Mouse (Mus musculus) cortical plate, adult 2 months (tissue): ENCODE measurements at regions not wholly inside any gene's neighbourhood (a gene's known extent, or its start where the extent isn't known, plus 50 kb on each side); places are given as distances from the start of the nearest gene placed in this dataset.

Source experiments
- H3K27ac ChIP-seq: fragments of 200-500 bp; 2 replicates; pipeline ENCODE4 v1.5.1; 2012; ENCODE audit warnings: low read length, control low read depth, inconsistent platforms; ENCODE audit not compliant: insufficient read depth
- H3K4me1 ChIP-seq: fragments of 200-500 bp; 2 replicates; pipeline ENCODE4 v1.6.1; 2011; ENCODE audit warnings: low read length; ENCODE audit not compliant: control insufficient read depth, insufficient read depth
- H3K4me3 ChIP-seq: fragments of 200-500 bp; 2 replicates; pipeline ENCODE4 v1.5.1; 2011; ENCODE audit warnings: mild to moderate bottlenecking, low read length, control low read depth; ENCODE audit not compliant: insufficient read depth
- CTCF ChIP-seq: fragments of 200-500 bp; IDR thresholded peaks from 2 replicates; pipeline ENCODE4 v1.5.1; 2011; ENCODE audit warnings: mild to moderate bottlenecking, control low read depth, low read length; ENCODE audit not compliant: insufficient read depth; ENCODE audit errors: extremely low read depth
- POLR2A ChIP-seq: fragments of 200-500 bp; IDR thresholded peaks from 2 replicates; pipeline ENCODE4 v1.6.1; 2011; ENCODE audit warnings: mild to moderate bottlenecking, low read length, control low read depth; ENCODE audit not compliant: insufficient read depth; ENCODE audit errors: extremely low read depth

GRCm38 (mm10) chr2:106318695-106319266 lies 315.4 kb upstream of the Dnajc24 start:
- Histone ChIP-seq H3K4me3 (no peak overlapping the region), H3K27ac (no peak overlapping the region), H3K4me1 (no peaks in the 10 kb centered on the region)
- TF ChIP-seq CTCF (peak; percentile 5; the same call in 1 of the 2 replicates), POLR2A (no peak)

GRCm38 (mm10) chr2:106346781-106347180 lies 343.4 kb upstream of the Dnajc24 start:
- Histone ChIP-seq H3K4me1 (no peaks in the 10 kb centered on the region), H3K27ac (no peak overlapping the region), H3K4me3 (no peak overlapping the region)
- TF ChIP-seq POLR2A, result no peak

- no peak for TF ChIP-seq CTCF
- no peak for TF ChIP-seq POLR2A
- Histone ChIP-seq H3K4me1 (no peaks in the 10 kb centered on the region), H3K27ac (no peak overlapping the region), H3K4me3 (no peak overlapping the region)
These were observed 343.9 kb upstream of the Dnajc24 start for GRCm38 (mm10) chr2:106347249-106347648.

DNA sequence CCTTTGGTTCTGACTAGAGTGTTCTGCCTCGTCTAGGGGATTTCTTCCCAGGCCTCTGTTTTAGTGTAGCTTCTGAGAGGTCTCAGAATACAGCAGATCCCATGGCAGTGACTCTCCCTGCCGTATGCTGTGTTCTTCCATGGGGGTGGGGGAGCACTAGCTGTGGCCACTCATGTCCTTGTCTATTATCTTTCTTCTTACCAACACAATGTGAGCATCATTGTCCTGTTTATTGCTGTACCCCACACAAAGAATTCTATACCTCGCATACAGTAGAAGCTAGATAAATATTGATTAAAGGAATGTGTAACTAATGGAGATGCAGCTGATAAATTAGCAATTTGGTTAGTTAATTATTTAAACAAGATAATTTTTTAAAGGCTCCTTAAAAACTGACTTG lies 337.5 kb upstream of the Mpped2 start:
- TF ChIP-seq POLR2A, result no peak
- TF ChIP-seq CTCF, result no peak
- Histone ChIP-seq H3K4me3 (no peak overlapping the region), H3K27ac (no peak overlapping the region), H3K4me1 (no peaks in the 10 kb centered on the region)

- H3K4me1 ChIP-seq, result no peaks in the 10 kb centered on the region
These were observed 337.0 kb upstream of the Mpped2 start for GRCm38 (mm10) chr2:106355984-106356547.

GRCm38 (mm10) chr2:106368641-106369040 lies 324.4 kb upstream of the Mpped2 start:
- TF ChIP-seq CTCF (no peak), POLR2A (no peak)
- Histone ChIP-seq H3K4me3 (no peak overlapping the region), H3K4me1 (no peaks in the 10 kb centered on the region), H3K27ac (no peak overlapping the region)

More at GRCm38 (mm10) chr2:106355984-106356547, 337.0 kb upstream of the Mpped2 start:
- Histone ChIP-seq H3K4me3 (no peak overlapping the region), H3K27ac (no peak overlapping the region)
- TF ChIP-seq CTCF (peak; percentile 86), POLR2A (no peak)

- no peak for TF ChIP-seq CTCF
- TF ChIP-seq POLR2A, result no peak
- no peak overlapping the region for H3K4me3 ChIP-seq
- H3K4me1 ChIP-seq, result no peaks in the 10 kb centered on the region
- H3K27ac ChIP-seq, result no peak overlapping the region
These were observed 309.4 kb upstream of the Mpped2 start for GRCm38 (mm10) chr2:106383415-106384285.

DNA sequence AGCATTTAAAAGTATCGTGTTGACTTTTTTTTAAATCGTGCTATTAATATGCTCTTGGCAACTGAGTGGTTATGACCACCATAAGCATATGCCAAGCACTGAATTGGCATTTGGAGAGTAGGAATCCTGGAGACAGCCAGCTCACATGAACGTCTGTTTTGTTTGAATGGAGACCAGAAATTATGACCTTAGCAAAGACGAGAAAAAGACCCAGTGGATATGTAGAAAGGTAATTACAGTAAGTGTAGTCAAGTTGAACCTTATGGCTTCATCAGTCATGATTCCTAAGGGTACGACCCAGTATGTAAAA lies 308.8 kb upstream of the Mpped2 start:
- Histone ChIP-seq H3K4me3 (no peak overlapping the region), H3K27ac (no peak overlapping the region), H3K4me1 (no peaks in the 10 kb centered on the region)
- TF ChIP-seq CTCF, result no peak
- no peak for TF ChIP-seq POLR2A

GRCm38 (mm10) chr2:106384842-106385241 lies 308.2 kb upstream of the Mpped2 start:
- Histone ChIP-seq H3K27ac (no peak overlapping the region), H3K4me1 (no peaks in the 10 kb centered on the region), H3K4me3 (no peak overlapping the region)
- no peak for TF ChIP-seq CTCF

DNA sequence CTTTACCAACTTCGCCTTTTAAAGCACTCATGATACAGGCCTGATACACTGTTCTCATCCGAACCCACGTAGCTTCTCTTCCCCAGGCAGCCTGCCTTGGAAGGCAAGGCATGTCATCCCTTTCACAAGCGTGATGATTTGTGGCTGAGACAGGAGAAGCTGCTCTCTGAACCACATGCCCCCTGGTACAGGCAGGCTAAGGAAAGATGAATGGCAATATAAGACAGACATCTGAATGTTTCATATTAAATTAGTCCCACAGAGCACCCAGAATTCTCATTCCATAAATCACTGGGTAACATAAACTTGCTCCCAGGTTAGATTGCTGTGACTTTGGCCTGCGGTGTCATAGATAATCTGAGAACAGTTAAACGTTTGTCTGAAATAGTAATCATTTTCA lies 280.9 kb upstream of the Mpped2 start:
- H3K27ac ChIP-seq, result no peak overlapping the region
- H3K4me1 ChIP-seq, result no peaks in the 10 kb centered on the region
- TF ChIP-seq CTCF (no peak), POLR2A (no peak)
- no peak overlapping the region for H3K4me3 ChIP-seq
